Mouse (Mus musculus): ENCODE data around the gene Gpat3. TPM values are rescaled to one million over a fixed set of nuclear protein-coding genes. Genes with fewer than 3 reads are reported as not detected.

The Gpat3 gene
- polyA plus RNA-seq, 1 experiment from 2014 or later: 1.6 TPM

DNA sequence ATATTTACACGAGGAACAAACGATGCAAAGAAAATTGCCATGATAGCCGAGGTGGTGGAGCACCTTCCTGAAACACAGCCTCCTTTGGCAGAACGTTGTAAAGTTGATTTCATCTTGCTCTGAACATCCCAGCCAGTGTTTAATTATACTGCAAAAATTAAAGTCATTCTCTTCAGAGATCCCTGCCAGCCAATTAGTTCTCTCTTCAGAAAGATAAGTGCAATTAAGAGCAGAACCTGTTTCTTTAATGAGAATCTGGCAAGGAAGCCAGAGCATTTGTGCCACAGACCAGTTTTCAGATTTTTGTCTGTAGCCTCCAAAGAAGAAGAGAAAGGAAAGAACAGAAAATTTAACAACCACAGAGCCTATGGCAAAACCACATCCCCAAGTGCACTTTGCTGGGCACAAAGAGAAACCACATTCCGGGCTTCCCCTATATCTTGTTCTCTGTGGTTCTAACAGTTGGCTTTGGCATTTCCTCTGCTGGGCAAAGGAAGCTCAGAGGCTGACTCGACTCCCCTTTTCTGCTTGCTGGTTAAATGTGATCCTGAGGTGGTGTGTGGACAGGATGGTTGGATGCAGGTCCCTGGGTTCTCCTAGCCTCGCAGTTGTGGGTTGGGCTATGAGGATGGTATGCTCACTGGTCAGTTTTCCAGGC lies 40.9 kb downstream of the Gpat3 start:
- TF ChIP-seq CTCF (IDR thresholded peaks at IDR 0.05; ENCODE audit: low read depth): no peak
- H3K4me1 ChIP-seq (replicated peaks; ENCODE audit: insufficient read depth, low read length): no peaks in the 10 kb centered on the region
- no peak overlapping the region for H3K9ac ChIP-seq (ENCODE audit: low read depth, low read length)
- no peaks in the 10 kb centered on the region for H3K9me3 ChIP-seq (replicated peaks; ENCODE audit: low read length)
- H3K36me3 ChIP-seq (ENCODE audit: insufficient read depth, low read length): no peaks in the 10 kb centered on the region
- DNase-seq (ENCODE audit: low spot score): no peak
- H3K4me3 ChIP-seq (replicated peaks; ENCODE audit: low read depth, low read length): no peak overlapping the region
- no peak for ATAC-seq (replicated peaks; ENCODE audit: low FRiP score, low read depth)
- H3K4me2 ChIP-seq (ENCODE audit: low read length): no peak overlapping the region
- no peaks in the 10 kb centered on the region for H3K27me3 ChIP-seq (ENCODE audit: insufficient read depth, low read length)
- no peak overlapping the region for H3K27ac ChIP-seq
- WGBS: 82% methylated on average over 7 of the region's 7 CpGs

DNA sequence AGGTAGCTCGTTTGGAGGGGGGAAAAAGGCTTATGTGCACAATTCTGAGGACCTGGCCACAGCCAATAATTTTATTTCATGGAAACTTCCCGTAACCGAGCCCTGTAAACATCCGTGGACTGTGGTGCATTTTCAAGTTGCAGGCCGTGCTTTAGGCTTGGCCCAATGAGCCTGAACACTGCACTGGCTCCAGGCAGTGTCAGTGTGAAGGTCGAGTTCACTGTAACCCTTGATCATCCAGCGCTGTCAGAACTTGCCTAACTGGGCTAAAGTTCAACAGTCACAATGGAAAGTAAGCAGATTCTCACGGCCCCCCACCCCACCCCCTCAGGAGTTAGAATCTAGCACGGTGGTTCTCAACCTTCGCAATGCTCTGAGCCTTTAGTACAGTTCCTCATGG lies 50.7 kb downstream of the Gpat3 start:
- WGBS: 54% methylated on average over 10 of the region's 10 CpGs
- Histone ChIP-seq H3K9ac (ENCODE audit: low read depth, low read length) (no peak overlapping the region), H3K4me1 (replicated peaks; ENCODE audit: insufficient read depth, low read length) (no peaks in the 10 kb centered on the region), H3K9me3 (replicated peaks; ENCODE audit: low read length) (no peaks in the 10 kb centered on the region), H3K27me3 (ENCODE audit: insufficient read depth, low read length) (no peaks in the 10 kb centered on the region), H3K36me3 (ENCODE audit: insufficient read depth, low read length) (no peaks in the 10 kb centered on the region), H3K27ac (no peak overlapping the region), H3K4me3 (replicated peaks; ENCODE audit: low read depth, low read length) (no peak overlapping the region), H3K4me2 (ENCODE audit: low read length) (no peak overlapping the region)
- peak; percentile 59; the same call in 1 of the 2 replicates for ATAC-seq (replicated peaks; ENCODE audit: low FRiP score, low read depth)
- DNase-seq (ENCODE audit: low spot score): no peak
- no peak for TF ChIP-seq CTCF (IDR thresholded peaks at IDR 0.05; ENCODE audit: low read depth)

DNA sequence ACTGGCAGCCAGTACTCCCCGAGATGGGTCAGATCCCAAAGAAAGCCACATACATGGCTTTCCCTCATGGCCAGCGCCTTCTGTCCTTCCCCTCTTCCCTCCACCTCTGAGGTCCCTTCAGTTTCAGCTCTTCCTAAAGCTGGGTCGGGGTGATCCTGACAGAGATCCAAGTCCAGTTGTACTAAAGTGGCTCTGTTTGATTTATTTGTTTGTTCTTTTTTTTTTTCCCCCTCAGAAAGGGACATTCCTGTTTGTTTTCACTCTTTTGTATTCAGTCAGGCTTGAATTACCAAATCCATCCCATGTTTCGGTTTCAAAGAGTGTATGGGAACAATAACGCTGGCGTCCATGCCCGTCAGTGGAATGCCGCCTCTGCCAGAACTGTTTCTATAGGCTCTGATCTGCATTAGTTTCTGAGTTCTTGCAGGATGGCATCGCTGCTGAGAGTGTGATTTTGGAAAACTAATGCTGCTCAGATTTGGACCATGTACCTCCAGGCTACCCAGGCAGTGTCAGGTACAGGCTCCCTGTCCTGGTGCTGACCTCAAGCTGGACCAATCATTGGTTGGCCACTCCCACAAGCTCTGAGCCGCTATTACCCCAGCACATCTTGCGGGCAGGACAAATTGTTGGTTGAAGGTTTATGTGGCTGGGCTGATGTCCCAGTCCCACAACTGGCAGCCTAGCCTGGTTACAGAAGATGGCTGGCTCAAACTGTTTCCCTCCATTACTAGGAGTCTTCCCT lies 54.4 kb downstream of the Gpat3 start:
- H3K4me1 ChIP-seq (replicated peaks; ENCODE audit: insufficient read depth, low read length): no peaks in the 10 kb centered on the region
- no peaks in the 10 kb centered on the region for H3K9me3 ChIP-seq (replicated peaks; ENCODE audit: low read length)
- DNase-seq (ENCODE audit: low spot score): no peak
- H3K27me3 ChIP-seq (ENCODE audit: insufficient read depth, low read length): no peaks in the 10 kb centered on the region
- H3K4me3 ChIP-seq (replicated peaks; ENCODE audit: low read depth, low read length): no peak overlapping the region
- ATAC-seq (replicated peaks; ENCODE audit: low FRiP score, low read depth): no peak
- no peak for TF ChIP-seq CTCF (IDR thresholded peaks at IDR 0.05; ENCODE audit: low read depth)
- no peak overlapping the region for H3K4me2 ChIP-seq (ENCODE audit: low read length)
- no peak overlapping the region for H3K27ac ChIP-seq
- no peak overlapping the region for H3K9ac ChIP-seq (ENCODE audit: low read depth, low read length)
- WGBS: 73% methylated on average over 11 of the region's 11 CpGs
- H3K36me3 ChIP-seq (ENCODE audit: insufficient read depth, low read length): no peaks in the 10 kb centered on the region

DNA sequence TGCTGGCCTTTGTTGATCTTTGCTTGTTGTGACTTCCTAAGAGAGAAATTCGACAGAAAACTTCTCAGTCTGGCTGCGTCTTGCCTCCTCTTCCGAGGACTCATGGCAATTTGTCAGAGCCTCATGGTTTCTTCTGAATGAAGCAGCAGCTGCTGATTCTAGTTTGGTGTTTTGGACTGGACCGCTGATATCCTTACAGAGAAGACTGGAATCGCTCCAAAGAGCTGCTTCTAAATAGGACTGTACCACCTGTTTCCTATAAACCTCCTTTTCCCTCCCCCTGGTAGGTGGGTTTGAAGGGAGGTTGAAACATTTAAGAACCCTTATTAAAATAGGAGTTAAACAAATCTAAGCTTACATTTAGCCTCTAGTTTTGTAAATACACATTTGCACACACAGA lies 55.5 kb downstream of the Gpat3 start:
- H3K4me1 ChIP-seq (replicated peaks; ENCODE audit: insufficient read depth, low read length): no peaks in the 10 kb centered on the region
- H3K27me3 ChIP-seq (ENCODE audit: insufficient read depth, low read length): no peaks in the 10 kb centered on the region
- TF ChIP-seq CTCF (IDR thresholded peaks at IDR 0.05; ENCODE audit: low read depth): no peak
- no peak for DNase-seq (ENCODE audit: low spot score)
- no peak overlapping the region for H3K9ac ChIP-seq (ENCODE audit: low read depth, low read length)
- H3K27ac ChIP-seq: no peak overlapping the region
- H3K4me3 ChIP-seq (replicated peaks; ENCODE audit: low read depth, low read length): no peak overlapping the region
- 66% methylated on average over 5 of the region's 5 CpGs for WGBS
- no peak overlapping the region for H3K4me2 ChIP-seq (ENCODE audit: low read length)
- H3K9me3 ChIP-seq (replicated peaks; ENCODE audit: low read length): no peaks in the 10 kb centered on the region
- no peaks in the 10 kb centered on the region for H3K36me3 ChIP-seq (ENCODE audit: insufficient read depth, low read length)
- ATAC-seq (replicated peaks; ENCODE audit: low FRiP score, low read depth): no peak

DNA sequence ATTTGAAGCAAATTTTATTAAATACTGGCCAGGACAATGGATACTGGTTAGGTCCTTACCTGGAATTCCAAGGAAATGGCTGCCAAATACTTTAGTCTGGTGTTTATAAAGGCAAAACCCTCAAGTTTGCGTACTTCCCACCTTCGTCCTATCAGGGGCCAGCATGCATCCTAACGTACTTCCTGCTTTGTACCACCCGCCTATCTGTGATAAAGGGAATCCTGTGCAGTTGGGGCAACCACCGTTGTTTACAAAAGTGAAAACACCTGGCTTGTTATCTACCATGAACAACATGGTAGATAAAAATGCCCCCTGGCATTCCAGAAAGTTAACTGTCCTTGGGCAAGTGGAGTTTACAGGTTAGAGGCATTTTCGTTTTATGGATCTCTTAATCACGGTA lies 63.0 kb downstream of the Gpat3 start:
- no peak overlapping the region for H3K27ac ChIP-seq
- H3K4me1 ChIP-seq (replicated peaks; ENCODE audit: insufficient read depth, low read length): no peaks in the 10 kb centered on the region
- no peaks in the 10 kb centered on the region for H3K9me3 ChIP-seq (replicated peaks; ENCODE audit: low read length)
- no peaks in the 10 kb centered on the region for H3K36me3 ChIP-seq (ENCODE audit: insufficient read depth, low read length)
- no peak overlapping the region for H3K4me3 ChIP-seq (replicated peaks; ENCODE audit: low read depth, low read length)
- H3K27me3 ChIP-seq (ENCODE audit: insufficient read depth, low read length): 0 out of 2 replicates have a peak, but pooled peaks cover 3% of the 10 kb centered on the region
- DNase-seq (ENCODE audit: low spot score): no peak
- H3K9ac ChIP-seq (ENCODE audit: low read depth, low read length): no peak overlapping the region
- no peak for ATAC-seq (replicated peaks; ENCODE audit: low FRiP score, low read depth)
- 71% methylated on average over 7 of the region's 7 CpGs for WGBS
- H3K4me2 ChIP-seq (ENCODE audit: low read length): no peak overlapping the region
- TF ChIP-seq CTCF (IDR thresholded peaks at IDR 0.05; ENCODE audit: low read depth): no peak

DNA sequence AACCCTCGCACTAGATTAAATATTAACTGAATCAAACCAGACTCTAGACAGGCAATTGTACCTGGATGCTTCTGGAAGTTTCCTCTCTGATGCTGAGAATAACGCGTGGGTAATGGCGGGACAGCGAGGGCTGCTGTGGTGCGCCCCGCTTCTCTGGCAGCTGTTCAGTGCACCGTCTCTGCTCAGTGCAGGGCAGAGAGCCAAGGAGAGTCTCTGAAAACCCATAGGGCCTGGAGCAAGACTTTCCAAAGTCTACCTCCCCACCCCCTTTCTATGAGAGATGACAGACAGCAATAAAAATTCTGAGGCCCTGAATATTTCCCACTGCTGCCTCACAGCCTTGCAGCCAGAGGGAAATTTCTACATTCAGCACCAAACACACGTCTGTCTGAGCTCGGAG lies 63.4 kb downstream of the Gpat3 start:
- TF ChIP-seq CTCF (IDR thresholded peaks at IDR 0.05; ENCODE audit: low read depth): no peak
- Histone ChIP-seq H3K9ac (ENCODE audit: low read depth, low read length) (no peak overlapping the region), H3K36me3 (ENCODE audit: insufficient read depth, low read length) (no peaks in the 10 kb centered on the region), H3K9me3 (replicated peaks; ENCODE audit: low read length) (no peaks in the 10 kb centered on the region), H3K27ac (no peak overlapping the region), H3K27me3 (ENCODE audit: insufficient read depth, low read length) (0 out of 2 replicates have a peak, but pooled peaks cover 3% of the 10 kb centered on the region), H3K4me3 (replicated peaks; ENCODE audit: low read depth, low read length) (no peak overlapping the region), H3K4me2 (ENCODE audit: low read length) (no peak overlapping the region), H3K4me1 (replicated peaks; ENCODE audit: insufficient read depth, low read length) (no peaks in the 10 kb centered on the region)
- 66% methylated on average over 10 of the region's 10 CpGs for WGBS
- ATAC-seq (replicated peaks; ENCODE audit: low FRiP score, low read depth) (no peak), DNase-seq (ENCODE audit: low spot score) (no peak)
